Mouse (Mus musculus) forebrain, embryonic 16.5 days (tissue): ENCODE data around the gene Tmem169. TPM values are rescaled to one million over a fixed set of nuclear protein-coding genes. Genes with fewer than 3 reads are reported as not detected.
"Not testable (repeated sequence)": the region's sequence is repeated elsewhere in the genome, so short reads cannot be mapped to it uniquely, and the experiment has no call there.

ENCODE experiments used
- ATAC-seq: fragments of 200-750 bp; cut with Nextera tagmentation; 2 replicates; pipeline ENCODE4 v1.8.0; 2017; ENCODE audit warnings: mild to moderate bottlenecking, moderate library complexity
- H3K27ac ChIP-seq: fragments of 300-500 bp; sonication (generic); 2 replicates; pipeline ENCODE4 v1.5.1; 2014; ENCODE audit warnings: low read length, control low read depth
- H3K27me3 ChIP-seq: fragments of 300-500 bp; sonication (generic); replicated peaks from 2 replicates; pipeline ENCODE4 v1.6.1; 2014; ENCODE audit warnings: low read length; ENCODE audit not compliant: control insufficient read depth, insufficient read depth
- H3K36me3 ChIP-seq: fragments of 300-500 bp; sonication (generic); 2 replicates; pipeline ENCODE4 v1.6.1; 2014; ENCODE audit not compliant: control insufficient read depth, insufficient read depth
- H3K4me1 ChIP-seq: fragments of 300-500 bp; sonication (generic); replicated peaks from 2 replicates; pipeline ENCODE4 v1.6.1; 2014; ENCODE audit warnings: low read length; ENCODE audit not compliant: control insufficient read depth, insufficient read depth
- H3K4me2 ChIP-seq: fragments of 300-500 bp; sonication (generic); 2 replicates; pipeline ENCODE4 v1.6.1; 2014; ENCODE audit warnings: mild to moderate bottlenecking, low read length, control low read depth
- H3K4me3 ChIP-seq: fragments of 300-500 bp; sonication (generic); replicated peaks from 2 replicates; pipeline ENCODE4 v1.5.1; 2014; ENCODE audit warnings: mild to moderate bottlenecking, low read length, control low read depth
- H3K9ac ChIP-seq: fragments of 300-500 bp; sonication (generic); replicated peaks from 2 replicates; pipeline ENCODE4 v1.6.1; 2014; ENCODE audit warnings: low read depth, low read length, control low read depth
- H3K9me3 ChIP-seq: fragments of 300-500 bp; sonication (generic); 2 replicates; pipeline ENCODE4 v1.6.1; 2016; ENCODE audit warnings: low read length; ENCODE audit not compliant: control insufficient read depth
- WGBS: fragments of 180-500 bp; shearing (Covaris S2); extraction: QIAGEN DNeasy Blood & Tissue Kit; methylation state at CpG from one replicate; pipeline ENCODE4 v1.1.7; 2014; 5-methylcytosine and 5-hydroxymethylcytosine counted together
- polyA plus RNA-seq: library from polyadenylated mRNA; unstranded; fragments of >200 nt; fragmentation: Nextera tagmentation; extraction: Ambion mirVana; gene quantifications from 2 replicates; pipeline ENCODE4 v1.2.1, GENCODE M21; 2015

The Tmem169 gene
- 32.8 and 39.8 TPM in 2 replicates for polyA plus RNA-seq

DNA sequence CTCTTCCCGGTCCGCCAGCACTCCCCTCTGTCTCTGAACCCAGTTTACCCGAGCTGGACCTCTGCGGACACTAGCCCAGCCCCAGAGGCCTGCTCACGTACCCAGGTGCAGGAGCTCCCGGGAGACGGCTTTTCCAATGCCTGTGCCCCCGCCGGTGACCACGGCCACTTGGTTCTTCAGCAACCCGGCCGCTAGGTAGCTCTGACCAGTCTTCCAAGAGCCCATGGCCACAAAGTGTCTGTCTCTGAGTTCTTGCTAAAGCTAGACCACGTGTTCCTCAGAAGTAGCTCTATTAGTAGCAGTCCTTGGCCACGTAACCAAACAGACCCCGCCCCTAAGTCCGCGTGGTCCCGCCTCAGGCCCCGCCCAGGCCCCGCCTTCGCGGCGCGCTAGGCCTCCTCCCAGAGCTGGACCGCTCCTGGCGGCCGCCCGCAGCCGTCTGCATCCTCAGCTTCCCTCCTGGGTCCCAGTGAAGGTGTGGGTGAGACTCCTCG is at the start of gene Tmem169, which contains the start of gene Pecr:
Tmem169 (plus strand) TSS at position 378 of the 494 bp plus-strand sequence.
Pecr (minus strand) TSS at position 323 of the 494 bp plus-strand sequence.
- H3K27ac ChIP-seq = peak within 1 kb of the TSS; percentile 77
- H3K36me3 ChIP-seq = no peaks in the 10 kb centered on the region
- peak within 1 kb of the TSS; percentile 60 for H3K4me3 ChIP-seq
- H3K4me1 ChIP-seq = peaks cover 29% of the 10 kb centered on the region
- peak within 1 kb of the TSS; percentile 68 for H3K9ac ChIP-seq
- H3K4me2 ChIP-seq = peak within 1 kb of the TSS; percentile 94
- H3K27me3 ChIP-seq = no peaks in the 10 kb centered on the region
- 0% methylated on average over 30 of the region's 30 CpGs for WGBS
- peak; percentile 98 for ATAC-seq
- no peaks in the 10 kb centered on the region for H3K9me3 ChIP-seq

DNA sequence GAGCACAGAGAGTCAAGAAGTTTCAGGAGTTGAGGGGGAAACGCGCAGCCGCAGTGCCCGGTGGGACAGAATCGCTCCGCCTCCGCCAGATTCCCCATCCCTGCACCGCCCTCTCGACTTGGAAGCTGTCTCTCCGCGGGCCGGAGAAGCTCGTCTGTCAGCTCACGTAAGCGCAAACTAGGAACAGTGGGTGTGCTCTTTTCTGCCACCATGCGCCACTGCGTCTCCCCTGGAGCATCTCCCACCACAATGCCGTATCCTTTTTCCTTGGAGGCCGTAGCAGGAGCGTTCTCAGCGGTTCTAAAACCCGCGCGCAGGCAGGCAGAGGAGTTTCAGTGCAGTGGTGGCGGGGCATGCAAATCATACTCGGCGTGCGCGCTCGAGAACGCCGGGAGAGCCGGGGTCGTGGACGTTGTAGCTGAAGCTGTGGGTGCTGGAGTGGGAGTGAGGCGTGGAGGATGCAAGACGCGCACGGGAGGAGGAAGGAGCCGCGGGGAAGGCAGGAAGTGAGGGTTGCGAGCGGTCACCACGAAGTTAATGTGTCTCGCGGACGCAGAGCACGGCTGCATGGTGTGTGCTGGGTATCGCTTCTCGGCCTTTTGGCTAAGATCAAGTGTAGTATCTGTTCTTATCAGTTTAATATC is 47.7 kb upstream of the Tmem169 start:
- peak overlapping the region; percentile 73 for H3K9ac ChIP-seq
- H3K27ac ChIP-seq = peak overlapping the region; percentile 81
- peak overlapping the region; percentile 65 for H3K4me3 ChIP-seq
- not testable (repeated sequence) for H3K27me3 ChIP-seq, H3K4me1 ChIP-seq, H3K9me3 ChIP-seq, H3K36me3 ChIP-seq
- WGBS = under 1% methylated on average over 35 of the region's 50 CpGs
- H3K4me2 ChIP-seq = peak overlapping the region; percentile 73
- ATAC-seq = peak; percentile 92

- WGBS = 8% methylated on average over 11 of the region's 13 CpGs
- H3K27ac ChIP-seq = no peak overlapping the region
- peak overlapping the region; percentile 26 for H3K4me3 ChIP-seq
- H3K4me1 ChIP-seq = no peaks in the 10 kb centered on the region; the same call in 1 of the 2 replicates
- ATAC-seq = no peak
- H3K9ac ChIP-seq = no peak overlapping the region; the same call in 1 of the 2 replicates
- peaks cover 5% of the 10 kb centered on the region; the same call in 1 of the 2 replicates for H3K27me3 ChIP-seq
- no peaks in the 10 kb centered on the region for H3K36me3 ChIP-seq
- no peaks in the 10 kb centered on the region for H3K9me3 ChIP-seq
- H3K4me2 ChIP-seq = peak overlapping the region; percentile 46
Observed at GRCm38 (mm10) chr1:72237007-72237775, 47.0 kb upstream of the Tmem169 start.

DNA sequence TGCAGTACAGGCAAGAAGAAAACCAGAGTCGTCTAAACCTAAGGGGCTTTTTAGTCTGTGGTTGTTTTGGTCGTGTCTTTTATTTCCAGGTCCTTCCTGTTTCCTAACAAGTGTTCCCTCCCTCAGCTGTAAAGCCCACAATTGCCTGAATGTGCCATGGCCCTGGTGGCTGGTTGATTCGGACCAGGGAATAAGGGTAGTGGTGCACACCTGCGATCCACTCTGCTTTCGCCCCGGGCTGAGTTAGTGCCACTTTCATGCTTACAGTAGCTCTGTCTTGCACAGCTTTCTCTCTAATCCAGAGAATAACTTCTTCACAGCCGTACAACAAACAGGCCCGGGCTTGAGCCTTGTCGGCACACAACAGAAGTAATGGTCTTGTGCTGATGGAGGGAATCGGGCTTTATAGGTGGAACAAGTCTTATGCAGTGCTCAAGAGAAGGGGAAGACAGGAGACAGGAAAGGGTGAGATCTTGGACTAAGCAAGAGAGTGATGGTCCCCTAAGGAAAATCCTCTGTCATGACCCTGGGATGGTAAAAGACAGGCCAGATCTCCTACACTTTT is 46.1 kb upstream of the Tmem169 start:
- peaks cover 5% of the 10 kb centered on the region; the same call in 1 of the 2 replicates for H3K27me3 ChIP-seq
- H3K9ac ChIP-seq = no peak overlapping the region
- WGBS = 71% methylated on average over 10 of the region's 10 CpGs
- H3K4me3 ChIP-seq = no peak overlapping the region
- H3K4me1 ChIP-seq = no peaks in the 10 kb centered on the region; the same call in 1 of the 2 replicates
- H3K9me3 ChIP-seq = no peaks in the 10 kb centered on the region
- H3K4me2 ChIP-seq = no peak overlapping the region
- ATAC-seq = no peak
- no peak overlapping the region for H3K27ac ChIP-seq
- no peaks in the 10 kb centered on the region for H3K36me3 ChIP-seq

DNA sequence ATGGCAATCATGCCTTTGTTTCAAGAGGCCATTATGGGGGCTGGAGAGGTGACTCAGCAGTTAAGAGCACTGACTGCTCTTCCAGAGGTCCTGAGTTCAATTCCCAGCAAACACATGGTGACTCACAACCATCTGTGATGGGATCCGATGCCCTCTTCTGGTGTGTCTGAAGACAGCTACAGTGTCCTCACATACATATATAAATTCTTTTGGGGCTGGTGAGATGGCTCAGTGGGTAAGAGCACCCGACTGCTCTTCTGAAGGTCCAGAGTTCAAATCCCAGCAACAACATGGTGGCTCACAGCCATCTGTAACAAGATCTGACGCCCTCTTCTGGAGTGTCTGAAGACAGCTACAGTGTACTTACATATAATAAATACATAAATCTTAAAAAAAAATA is 45.1 kb upstream of the Tmem169 start:
- H3K36me3 ChIP-seq, H3K4me3 ChIP-seq, ATAC-seq, H3K27ac ChIP-seq, H3K4me1 ChIP-seq, H3K9ac ChIP-seq, H3K27me3 ChIP-seq, H3K4me2 ChIP-seq, H3K9me3 ChIP-seq: not testable (repeated sequence)
- 85% methylated on average over 3 of the region's 3 CpGs for WGBS

DNA sequence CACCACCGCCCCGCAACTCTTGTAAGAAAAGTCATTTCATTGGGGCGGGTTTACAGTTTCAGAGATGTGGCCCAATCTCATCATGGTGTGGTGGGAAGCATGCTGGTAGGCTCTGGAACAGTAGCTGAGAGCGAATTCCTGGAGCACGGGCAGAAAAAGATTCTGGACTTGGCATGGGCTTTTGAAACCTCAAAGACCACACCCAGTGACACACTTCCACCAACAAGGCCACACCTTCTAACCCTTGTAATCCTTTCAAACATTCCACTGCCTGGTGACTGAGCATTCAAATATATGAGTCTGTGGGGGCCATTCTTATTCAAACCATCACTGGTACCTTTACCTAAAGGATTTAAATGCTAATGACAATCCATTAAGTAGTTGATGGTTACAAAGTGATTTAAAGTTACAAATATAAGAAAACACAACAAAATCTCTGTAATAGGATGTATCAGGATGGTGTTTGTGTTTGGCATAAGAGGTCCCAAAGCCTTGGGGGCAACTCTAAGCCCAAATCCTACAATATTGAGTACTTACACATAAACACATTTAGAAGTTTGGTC is 41.5 kb upstream of the Tmem169 start:
- H3K4me1 ChIP-seq = no peaks in the 10 kb centered on the region

GRCm38 (mm10) chr1:72243656-72244316 is 40.4 kb upstream of the Tmem169 start:
- no peaks in the 10 kb centered on the region for H3K4me1 ChIP-seq
- peak overlapping the region; percentile 96 for H3K27ac ChIP-seq
- under 1% methylated on average over 47 of the region's 47 CpGs for WGBS
- H3K9me3 ChIP-seq = no peaks in the 10 kb centered on the region
- H3K4me2 ChIP-seq = peak overlapping the region; percentile 52
- peak overlapping the region; percentile 54 for H3K4me3 ChIP-seq
- H3K27me3 ChIP-seq = no peaks in the 10 kb centered on the region
- ATAC-seq = peak; percentile 95
- no peaks in the 10 kb centered on the region for H3K36me3 ChIP-seq
- peak overlapping the region; percentile 85 for H3K9ac ChIP-seq

More for the DNA sequence above, 41.5 kb upstream of the Tmem169 start:
- Histone ChIP-seq H3K36me3 (no peaks in the 10 kb centered on the region), H3K9me3 (no peaks in the 10 kb centered on the region), H3K4me2 (no peak overlapping the region), H3K27ac (no peak overlapping the region), H3K4me3 (no peak overlapping the region), H3K27me3 (no peaks in the 10 kb centered on the region), H3K9ac (no peak overlapping the region)
- 83% methylated on average over 5 of the region's 5 CpGs for WGBS
- no peak for ATAC-seq

DNA sequence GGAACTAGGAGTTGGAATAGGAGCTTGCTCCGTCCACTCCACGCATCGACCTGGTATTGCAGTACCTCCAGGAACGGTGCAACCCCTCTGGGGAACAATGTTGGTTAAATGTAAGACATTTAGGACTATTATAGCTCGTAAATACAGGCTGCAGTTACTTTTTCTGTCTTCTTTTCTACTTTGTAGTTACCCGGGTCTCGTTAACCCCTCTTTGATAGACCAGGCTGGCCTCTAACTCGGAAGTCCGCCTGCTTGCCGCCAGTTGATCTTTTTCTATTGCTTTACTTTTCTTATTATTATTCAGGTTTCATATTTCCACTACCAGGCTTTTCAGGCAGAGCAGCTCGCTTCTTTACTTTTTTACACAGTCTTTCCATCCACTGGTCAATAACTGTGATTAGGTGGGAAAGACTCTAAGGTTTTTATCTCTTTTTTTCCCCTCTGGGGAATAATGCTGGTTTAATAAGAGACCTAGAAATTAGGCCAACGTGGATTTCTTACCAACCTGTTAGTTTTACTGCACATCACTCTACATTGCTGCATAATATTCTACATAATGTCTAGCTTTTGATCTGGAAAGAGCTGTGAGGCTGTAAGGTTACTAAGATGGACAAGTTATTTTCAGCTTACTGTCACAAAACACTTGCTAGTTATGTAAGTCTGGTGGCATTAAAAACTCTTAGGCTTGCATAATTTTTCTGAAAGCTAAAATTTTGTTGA is 39.7 kb upstream of the Tmem169 start:
- under 1% methylated on average over 12 of the region's 12 CpGs for WGBS
- no peaks in the 10 kb centered on the region for H3K36me3 ChIP-seq
- no peak; the same call in 1 of the 2 replicates for ATAC-seq
- H3K27me3 ChIP-seq = no peaks in the 10 kb centered on the region
- H3K27ac ChIP-seq = peak overlapping the region; percentile 96
- peak overlapping the region; percentile 52 for H3K4me2 ChIP-seq
- no peaks in the 10 kb centered on the region for H3K4me1 ChIP-seq
- peak overlapping the region; percentile 2; the same call in 1 of the 2 replicates for H3K9ac ChIP-seq
- no peaks in the 10 kb centered on the region for H3K9me3 ChIP-seq
- H3K4me3 ChIP-seq = peak overlapping the region; percentile 54
